Mouse (Mus musculus): ENCODE measurements around the gene Gm20896.
"Not testable (repeated sequence)": the region's sequence is repeated elsewhere in the genome, so short reads cannot be mapped to it uniquely, and the experiment has no call there.

Gm20896 gene

GRCm38 (mm10) chrY:35921426-35921825 is at the start of gene Gm20896:
Gene Gm20896, minus strand, starts transcription at chrY:35921526.
- not testable (repeated sequence) for DNase-seq (ENCODE audit: low spot score in 2 of 2)
